Mouse (Mus musculus): ENCODE results near the gene Capns1.

- no peak for TF ChIP-seq TAL1 (IDR thresholded peaks at IDR 0.05; ENCODE audit: low read length)
- TF ChIP-seq GATA1 (IDR thresholded peaks at IDR 0.05; ENCODE audit: low read length), result no peak
Measured at GRCm38 (mm10) chr7:30198481-30198971, at the start of gene Capns1.
